Mouse (Mus musculus): ENCODE data around the gene Pnpla5.
"Not testable (repeated sequence)": the region's sequence is repeated elsewhere in the genome, so short reads cannot be mapped to it uniquely, and the experiment has no call there.

Pnpla5 gene

GRCm38 (mm10) chr15:84115727-84116126, 7.2 kb downstream of the Pnpla5 start:
- no peak for DNase-seq

DNA sequence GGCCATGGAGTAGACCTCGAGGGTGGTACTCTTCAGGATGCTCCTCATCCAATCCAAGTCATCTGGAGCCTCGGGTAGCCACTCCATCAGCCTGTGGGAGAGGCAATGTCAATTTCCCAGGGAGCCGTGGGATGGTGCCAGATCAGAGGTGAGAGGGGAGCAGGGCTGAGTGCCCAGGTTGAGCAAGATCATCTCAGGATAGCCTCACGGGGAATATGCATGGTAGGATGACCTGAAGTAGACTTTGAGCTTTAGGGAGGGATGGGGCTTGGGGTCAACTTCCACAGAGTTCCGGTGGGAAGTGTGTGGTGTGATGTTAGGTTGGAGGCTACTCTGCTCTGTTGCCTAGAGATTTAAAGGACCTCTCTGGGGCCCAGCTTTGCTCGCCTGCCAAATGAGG, 9.1 kb downstream of the Pnpla5 start:
- no peak for DNase-seq

GRCm38 (mm10) chr15:84108899-84109298, 14.1 kb downstream of the Pnpla5 start:
- no peak for DNase-seq

GRCm38 (mm10) chr15:84105924-84106500, 17.0 kb downstream of the Pnpla5 start:
- DNase-seq, result no peak

DNA sequence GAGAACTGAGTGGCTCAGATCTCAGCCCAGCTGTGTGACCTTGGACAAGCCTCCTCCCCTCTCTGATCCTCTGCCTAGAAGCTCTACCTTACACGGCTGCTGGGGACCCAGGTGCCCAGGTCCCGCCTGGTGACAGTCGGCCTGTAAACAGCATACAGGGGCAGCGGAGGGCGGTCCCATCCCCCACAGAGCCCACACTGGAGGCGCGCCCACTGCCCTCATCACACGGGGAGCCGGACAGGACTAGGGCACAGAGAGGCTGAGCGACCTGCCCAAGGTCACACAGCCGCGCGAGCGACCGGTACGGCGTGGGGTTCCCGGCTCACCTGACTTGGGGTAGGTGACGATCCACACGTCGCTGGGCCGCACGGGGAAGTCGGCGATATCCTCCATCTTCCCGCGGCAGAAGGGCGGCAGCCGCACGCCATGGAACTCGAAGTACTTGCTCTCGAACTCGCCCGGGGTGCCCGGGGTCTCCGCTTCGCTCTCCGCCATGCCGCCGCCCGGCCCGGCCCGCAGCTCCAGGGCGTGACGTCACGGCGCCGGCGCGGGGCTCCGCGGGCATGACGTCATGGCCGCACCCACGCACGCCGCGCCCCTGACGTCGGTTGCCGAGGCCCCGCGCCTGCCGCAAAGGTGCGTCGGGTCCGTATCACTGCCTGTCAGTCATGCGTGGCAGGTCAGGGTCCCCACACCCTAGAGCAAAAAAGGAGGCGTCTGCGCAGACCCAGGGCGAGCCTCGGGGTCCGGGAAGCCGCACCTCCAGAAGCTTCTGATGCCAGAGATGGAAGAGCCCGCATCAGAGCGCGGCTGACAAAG, 17.7 kb downstream of the Pnpla5 start, which contains the start of gene Sult4a1:
Gene Sult4a1, minus strand, starts transcription at position 650 of the 819 bp plus-strand sequence.
- no peak for DNase-seq

DNA sequence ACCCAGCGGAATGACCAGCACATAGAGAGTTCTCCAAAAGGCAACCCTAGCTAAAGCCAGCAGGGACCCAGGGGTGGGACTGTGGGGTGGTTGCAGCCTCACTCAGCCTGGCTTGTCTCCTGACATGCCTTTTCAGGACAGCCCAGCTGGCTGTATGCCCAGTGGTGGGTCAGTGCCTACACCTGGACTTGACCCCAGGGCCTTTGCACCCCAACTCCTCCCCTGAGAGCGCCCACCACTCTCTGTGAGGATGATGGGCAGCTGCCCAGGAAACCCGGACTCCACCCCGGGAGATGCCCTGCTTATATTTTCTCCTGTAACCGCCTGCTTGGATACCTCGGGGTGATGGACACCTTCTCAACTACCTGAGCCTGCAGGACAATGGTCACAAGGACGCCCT, 18.3 kb downstream of the Pnpla5 start:
- DNase-seq, result no peak

DNA sequence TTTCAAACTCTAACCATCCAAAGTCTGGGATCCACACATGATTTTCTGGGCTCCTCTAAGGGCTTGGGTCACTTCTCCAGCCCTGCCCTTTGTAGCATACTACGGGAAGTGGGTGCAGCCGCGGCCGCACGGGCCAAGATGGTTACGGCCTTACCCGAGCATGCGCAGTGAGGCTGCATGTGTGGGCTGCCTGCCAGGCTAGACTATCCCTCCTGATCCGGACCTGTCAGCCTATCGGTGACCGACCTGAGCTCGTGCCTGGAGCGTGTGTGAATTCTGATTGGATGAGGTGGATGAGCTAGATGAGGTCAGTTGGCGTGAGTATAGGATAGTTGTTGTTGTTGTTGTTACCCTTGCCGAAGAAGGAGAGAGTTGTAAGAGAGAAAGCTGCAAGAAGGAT, 25.4 kb downstream of the Pnpla5 start:
- not testable (repeated sequence) for DNase-seq

DNA sequence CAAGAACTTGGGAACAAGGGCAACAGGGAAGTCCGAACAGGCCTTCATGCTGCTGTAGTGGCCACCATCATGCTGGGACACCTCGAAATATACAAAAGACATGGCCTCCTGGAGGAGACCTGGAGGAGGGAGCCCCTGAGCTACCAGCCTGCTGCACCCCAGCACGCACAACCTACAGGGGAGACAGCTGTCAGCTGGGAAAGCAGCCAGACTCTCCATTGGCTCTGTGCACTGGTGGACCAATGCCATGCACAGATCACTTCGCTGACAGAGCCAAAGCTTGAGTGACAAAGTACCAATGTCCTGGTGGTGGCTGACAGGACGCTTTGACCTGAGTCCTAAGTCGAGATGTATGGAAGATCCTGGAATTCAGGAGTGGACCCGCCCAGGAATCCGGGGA, 26.9 kb downstream of the Pnpla5 start:
- no peak for DNase-seq

- DNase-seq, result no peak
Measured at GRCm38 (mm10) chr15:84094921-84095320, 28.1 kb downstream of the Pnpla5 start.

DNA sequence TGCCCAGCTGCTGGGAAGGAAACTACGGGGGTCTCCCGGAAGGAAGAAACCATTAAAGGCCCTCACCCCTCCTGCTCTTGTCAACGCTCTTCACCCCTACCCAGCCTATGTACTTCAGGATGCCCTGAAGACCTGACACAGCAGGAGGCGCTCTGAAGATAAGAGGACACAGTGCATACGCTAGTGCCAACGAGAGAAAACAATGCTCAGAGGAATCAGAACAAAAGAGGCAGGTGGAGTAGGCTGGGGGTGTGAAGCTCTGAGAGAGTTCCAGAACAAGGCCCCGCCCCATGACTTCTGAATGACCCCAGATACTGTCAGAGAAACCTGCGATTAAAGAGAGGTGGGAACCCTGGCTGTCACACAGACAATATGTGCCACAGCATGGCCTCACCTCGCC, 36.2 kb downstream of the Pnpla5 start:
- DNase-seq, result no peak

DNA sequence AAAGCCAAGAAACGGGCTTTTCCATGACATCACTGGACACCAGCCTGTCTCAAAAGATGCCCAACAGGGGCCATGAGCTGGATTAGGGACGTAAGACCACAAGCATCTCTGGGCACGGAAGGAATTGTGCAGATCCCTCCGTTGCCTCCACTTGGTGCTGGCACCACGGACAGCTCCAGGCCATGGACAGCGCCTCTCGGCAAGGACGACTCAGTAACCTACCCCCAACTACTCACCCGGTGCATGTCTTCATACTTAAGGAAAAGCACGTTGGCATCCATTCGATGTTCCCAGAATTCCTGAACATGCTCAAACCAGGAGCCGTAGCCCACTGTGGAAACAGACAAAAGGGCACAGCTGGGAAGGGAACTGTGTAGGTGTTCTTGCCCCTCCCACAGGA, 36.6 kb downstream of the Pnpla5 start:
- no peak for DNase-seq

- no peak for DNase-seq
Measured at GRCm38 (mm10) chr15:84080069-84080468, 42.9 kb downstream of the Pnpla5 start.

DNA sequence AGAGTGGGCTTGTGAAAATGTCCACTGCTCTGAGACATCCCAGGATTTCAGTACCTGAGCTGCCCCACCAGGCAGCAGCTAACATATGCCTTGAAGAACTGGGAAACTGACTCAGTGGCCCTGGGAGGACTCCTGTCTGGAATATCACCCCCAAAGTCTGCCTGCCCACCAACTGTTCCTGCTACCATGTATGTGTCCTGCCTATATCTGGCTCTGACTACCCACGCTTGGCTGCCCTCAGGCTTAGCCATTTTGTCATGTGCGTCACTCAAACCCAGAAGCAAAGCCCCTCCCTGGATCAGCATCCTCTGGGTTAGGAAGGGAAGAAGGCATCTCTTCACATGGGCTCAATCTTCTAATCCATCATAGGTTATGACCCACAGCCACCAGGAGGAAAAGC, 43.5 kb downstream of the Pnpla5 start:
- no peak for DNase-seq

- DNase-seq, result no peak
Measured at GRCm38 (mm10) chr15:84078667-84079066, 44.3 kb downstream of the Pnpla5 start.

DNA sequence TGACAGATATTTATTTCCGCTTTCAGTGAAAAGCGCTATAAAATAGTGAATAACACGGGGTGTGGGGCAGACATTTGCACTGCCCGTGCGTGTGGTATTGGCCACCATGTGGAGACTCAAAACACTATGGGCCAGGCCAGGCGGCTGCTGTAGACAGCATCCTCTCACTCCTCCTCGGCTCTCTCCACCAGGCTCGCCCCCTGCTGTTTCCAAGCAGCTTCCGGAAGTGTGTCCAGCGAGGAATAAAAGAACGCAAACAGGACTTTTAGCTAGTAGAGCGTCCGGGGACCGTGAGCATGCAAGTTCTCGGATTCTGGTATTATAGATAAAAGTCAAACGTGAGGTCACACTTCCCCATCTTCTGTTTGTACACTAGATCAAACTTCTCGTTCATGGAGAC, 45.8 kb downstream of the Pnpla5 start:
- DNase-seq, result no peak

DNA sequence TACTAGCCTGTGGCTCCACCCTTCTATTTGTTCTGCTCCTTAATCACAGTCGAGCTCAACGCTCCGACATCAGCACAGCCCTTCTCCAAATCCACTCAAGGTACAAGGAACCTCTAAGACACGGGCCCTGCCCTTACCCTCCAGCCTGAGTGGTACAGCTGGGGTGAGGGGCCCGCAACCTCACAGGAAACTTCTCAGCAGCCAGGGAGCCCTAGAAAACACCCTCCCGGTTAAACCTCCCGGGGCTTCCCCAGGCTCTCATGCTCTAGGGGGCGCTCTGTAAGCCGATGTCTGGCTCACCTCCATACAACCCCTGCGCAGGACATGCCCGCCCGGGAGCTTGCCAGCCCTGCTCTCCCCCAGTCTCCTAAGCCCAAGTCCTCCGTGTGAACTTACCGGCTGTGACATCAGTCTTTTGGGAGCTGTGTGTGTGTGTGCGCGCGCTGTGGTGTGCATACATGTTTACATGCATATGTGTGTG, 48.2 kb downstream of the Pnpla5 start:
- DNase-seq, result no peak

DNA sequence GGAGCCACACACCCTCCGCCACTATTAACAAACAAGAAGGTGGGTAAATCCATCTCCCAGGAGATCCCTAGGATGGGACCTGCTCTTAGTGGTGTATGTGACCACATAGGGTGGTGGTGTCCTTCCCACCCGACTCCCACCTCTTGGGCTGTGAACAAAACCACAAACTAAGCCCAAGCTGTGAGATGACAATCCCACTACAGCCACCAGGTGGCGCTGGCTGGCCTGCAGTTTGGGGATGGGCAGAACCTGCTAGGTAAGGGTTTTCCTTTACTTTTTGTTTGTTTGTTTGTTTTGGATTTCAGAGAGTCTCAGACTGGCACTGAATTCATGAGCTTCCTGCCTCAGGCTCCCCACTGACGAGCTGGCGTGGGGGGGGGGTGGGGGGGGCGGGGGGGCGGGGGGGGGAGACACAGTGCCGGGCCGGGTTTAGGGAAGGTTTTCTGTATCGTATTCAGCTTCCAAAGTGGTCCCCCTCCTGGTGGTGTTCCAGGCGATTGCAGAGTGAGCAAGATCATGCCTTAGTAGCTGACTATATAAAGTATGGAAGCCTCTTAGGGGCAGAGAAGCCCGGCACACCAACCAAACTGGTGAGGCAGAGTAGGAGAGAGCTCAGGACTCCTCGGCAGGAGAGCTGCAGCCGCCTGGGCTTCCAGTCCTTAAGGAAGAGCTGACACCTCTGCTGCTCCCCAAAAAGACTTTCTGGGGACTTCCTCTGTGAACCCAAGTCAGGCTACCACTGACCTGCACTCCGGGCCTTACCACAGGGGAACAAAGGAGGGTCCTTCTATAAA, 48.9 kb downstream of the Pnpla5 start:
- no peak for DNase-seq

- DNase-seq, result no peak
Measured at GRCm38 (mm10) chr15:84073058-84073457, 49.9 kb downstream of the Pnpla5 start.

DNA sequence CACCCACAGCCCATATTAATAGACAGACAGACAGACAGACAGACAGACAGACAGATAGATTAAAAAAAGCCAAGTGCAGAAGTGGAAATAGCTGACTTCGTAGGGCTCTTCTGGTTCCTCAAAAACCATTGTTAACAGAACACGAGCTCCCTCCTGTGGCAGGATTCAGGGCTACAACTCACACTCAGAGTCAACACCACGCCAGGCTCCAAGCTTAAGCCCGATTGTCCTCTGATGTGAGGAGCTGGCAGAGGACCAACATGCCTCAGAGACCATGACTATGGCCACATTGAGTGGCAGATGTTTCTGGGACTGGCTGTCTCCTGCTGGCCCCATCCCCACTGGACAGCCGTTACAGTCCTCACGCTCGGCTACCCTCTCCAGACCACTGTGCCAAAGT, 50.7 kb downstream of the Pnpla5 start:
- no peak for DNase-seq

- DNase-seq, result no peak
Measured at GRCm38 (mm10) chr15:84070116-84070676, 52.8 kb downstream of the Pnpla5 start.

GRCm38 (mm10) chr15:84069455-84070050, 53.4 kb downstream of the Pnpla5 start:
- no peak for DNase-seq

DNA sequence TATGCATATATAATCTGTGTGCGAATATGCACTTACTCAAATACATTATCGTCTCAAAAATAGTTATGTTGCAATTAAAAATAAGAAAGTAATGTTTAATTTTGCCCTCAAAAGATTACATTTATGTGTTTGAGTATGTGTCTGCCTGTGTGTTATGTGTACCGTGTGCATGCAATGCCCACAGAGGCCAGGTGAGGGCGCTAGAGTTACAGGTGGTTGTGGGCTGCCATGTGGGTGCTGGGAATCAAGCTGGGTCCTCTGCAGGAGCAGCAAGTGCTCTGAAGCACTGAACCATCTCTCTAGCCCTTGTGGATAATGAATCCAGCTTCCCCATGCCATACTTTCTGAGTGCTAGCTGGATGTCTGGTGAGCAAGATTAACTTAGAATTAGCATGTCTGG, 57.3 kb downstream of the Pnpla5 start:
- DNase-seq, result no peak

DNA sequence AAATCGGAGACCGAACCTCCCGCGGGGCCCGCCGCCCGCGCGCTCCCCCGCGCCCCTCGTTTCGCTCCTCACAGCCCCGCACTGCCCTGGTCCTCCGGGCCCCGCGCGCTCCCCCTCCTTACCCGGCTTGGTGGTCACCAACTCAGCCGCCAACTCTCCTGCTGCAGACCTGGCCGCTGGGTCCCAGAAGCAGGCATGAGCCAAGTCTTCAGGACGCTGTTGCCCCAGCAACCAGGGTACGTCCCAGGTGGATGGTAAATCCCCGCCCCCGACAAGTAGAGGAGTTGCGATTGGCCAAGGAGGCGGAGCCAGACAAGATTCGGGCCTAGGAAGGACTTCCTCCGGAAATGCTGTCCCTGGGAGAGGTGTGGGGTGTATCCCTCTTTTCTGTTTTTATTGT, 57.8 kb downstream of the Pnpla5 start, which contains the start of gene Efcab6:
Gene Efcab6, minus strand, starts transcription at position 240 of the 400 bp plus-strand sequence.
- no peak for DNase-seq

Measured in heart, adult 11 months (tissue).